Mouse (Mus musculus) adrenal gland, postnatal 10 days (tissue): Measurements from ENCODE around the gene Stoml2. TPM values are rescaled to one million over a fixed set of nuclear protein-coding genes. Genes with fewer than 3 reads are reported as not detected.
A peak's percentile ranks its signal among the peaks of the same experiment; 100 is the strongest.
"Not testable (repeated sequence)": the region's sequence is repeated elsewhere in the genome, so short reads cannot be mapped to it uniquely, and the experiment has no call there.

Source experiments
- DNase-seq: peaks from one replicate; pipeline ENCODE4 v3.0.0; 2021; ENCODE audit warnings: mixed read lengths
- total RNA-seq, 2 experiments: library from RNA; stranded (reverse); gene quantifications; 2 replicates each; pipeline ENCODE4 v1.2.3; 2021

Stoml2 gene
- total RNA-seq, 2 experiments from 2014 or later = 177 to 190 TPM

DNA sequence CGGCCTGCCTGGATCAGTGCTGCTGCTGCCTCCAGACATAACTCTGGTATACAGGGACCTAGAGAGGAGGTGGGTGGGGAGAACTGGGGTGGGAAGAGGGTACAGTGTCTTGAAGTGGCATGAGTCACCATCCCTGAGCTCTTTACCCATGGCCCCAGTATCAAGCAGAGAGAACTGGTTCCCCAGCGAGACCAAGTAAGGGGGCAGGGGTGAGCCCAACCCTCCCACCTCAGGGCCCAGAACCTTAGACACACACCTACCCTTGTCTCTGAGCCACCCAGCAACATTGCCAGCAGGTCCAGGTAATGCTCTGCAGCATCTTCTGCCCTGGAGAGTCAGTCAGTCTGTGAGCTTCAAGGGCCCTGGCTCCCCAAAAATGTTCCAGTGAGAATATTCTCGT is 26.6 kb downstream of the Stoml2 start:
- no peak for DNase-seq

DNA sequence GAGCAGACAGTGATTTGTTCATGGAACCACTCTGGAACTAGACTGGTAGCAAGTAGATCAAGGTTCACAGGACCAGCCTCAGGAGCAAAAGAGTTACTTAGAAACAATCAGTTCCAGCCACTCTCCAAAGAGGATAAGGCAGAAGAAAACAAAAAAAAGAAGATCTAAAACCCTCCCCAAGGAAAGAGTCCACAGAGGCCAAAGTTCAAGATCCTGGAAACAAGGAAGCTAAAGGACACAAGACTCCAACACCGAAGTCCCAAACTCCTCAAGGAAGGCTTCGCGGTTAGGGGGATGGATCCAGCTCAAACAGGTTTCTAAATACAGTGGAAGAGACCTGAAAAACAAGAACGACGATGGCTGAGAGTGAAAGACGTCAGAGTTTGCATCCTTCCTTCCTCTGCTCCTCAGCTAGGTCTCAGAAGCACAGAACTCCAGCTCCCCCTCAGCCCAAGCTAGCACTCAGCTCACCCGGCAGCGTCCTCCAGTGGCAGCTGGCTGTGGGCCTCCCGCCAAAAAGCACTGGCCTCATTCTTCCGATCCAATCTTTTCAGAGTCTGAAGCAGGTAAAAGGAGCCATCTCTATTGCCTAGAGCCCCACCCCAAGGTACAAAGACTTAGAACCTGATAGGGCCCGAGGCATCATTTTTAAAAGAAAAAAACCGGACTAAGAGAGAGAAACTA is 28.6 kb downstream of the Stoml2 start:
- DNase-seq = no peak

DNA sequence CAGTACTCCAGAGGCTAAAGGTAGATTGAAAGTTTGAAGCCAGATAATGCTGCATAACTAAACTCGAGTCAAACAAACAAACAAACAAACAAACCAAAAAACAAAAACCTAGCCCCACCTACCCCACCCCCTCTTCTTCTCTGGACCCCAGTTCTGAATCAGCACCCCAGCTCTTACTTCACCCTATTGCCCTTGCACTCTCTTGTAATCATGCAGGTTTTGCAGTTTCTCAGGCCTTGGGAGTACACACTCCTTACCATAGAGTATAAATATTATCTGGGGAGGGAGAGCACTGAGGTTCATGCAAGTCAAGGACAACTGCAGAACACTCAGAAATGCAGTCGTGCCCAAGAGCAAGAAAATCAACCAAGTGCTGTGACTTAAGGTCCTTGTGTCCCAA is 30.2 kb downstream of the Stoml2 start:
- no peak for DNase-seq

DNA sequence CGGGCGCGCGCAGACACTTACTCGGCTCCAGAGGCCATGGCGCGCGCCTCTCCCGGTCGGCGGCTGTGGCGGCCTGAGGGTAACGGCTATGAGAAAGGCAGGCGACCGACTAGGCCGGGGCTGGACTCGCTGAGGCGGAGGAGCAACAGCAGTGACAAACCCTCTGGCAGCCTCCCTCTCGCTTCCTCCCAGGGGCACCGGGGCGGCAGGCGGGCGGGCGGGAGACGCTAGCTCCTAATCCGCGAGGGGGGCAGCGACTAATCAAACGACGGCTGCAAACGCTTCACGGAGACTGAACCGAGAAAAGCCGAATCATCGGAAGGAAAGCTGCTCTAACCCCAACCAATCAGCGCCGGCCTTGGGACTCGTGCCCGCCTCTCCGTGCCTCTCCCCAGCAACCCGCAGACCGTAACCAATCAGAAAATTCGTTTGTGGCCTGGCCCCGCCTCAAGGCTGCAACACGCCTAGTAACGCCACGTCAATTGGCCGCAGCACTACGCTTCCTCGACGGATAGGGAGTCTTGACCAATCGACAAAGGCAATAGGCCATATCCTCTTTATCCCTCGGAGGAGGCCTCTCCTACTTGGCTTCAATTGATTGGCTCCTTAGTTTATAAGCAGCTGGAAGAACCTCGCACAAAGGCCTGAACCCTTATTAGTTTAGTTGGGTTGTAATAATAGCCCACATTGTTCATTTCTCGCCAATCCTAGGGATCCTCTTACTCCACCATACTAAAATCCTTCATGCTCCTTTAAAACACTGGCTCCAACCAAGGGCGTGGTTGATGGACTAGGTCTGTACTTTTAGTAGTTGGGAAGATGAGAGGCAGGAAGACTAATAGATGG is 31.1 kb downstream of the Stoml2 start, which contains the start of gene Vcp:
Gene Vcp, minus strand, starts transcription at position 367 of the 846 bp plus-strand sequence.
- peak; percentile 99 for DNase-seq

DNA sequence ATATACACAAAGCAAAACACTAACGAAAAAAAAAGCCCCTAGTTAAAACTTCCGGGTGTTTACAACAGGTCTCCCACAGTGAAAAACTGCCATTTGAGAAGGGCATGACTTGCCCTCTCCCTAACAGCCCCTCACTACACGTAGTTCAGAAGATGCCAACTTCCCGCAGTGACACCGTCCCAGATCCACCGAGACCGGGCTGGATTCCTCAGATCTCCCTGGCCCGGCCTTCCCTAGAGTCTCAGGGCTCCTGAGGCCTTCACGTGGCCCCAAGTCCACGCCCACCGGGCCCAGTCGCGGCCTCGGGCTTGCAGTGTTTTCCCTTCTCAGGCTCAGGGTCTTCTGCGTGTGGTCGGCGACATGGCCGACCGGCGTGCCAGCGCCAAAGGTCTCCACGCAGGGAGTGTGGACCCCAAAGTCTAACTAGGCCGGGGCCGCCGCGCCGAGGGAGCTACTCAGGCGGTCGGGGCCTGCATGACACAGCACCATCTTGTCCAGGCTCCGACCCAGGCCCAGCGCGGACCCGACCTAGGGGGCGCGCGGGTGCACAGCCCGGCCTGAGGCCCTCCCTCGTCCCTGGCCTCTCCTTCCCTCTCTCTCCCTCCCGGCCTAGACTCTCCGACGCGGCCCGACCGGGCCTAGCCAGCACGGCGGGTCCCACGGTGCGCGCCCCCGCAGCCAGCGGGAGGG is 31.9 kb downstream of the Stoml2 start:
- DNase-seq = peak; percentile 86

DNA sequence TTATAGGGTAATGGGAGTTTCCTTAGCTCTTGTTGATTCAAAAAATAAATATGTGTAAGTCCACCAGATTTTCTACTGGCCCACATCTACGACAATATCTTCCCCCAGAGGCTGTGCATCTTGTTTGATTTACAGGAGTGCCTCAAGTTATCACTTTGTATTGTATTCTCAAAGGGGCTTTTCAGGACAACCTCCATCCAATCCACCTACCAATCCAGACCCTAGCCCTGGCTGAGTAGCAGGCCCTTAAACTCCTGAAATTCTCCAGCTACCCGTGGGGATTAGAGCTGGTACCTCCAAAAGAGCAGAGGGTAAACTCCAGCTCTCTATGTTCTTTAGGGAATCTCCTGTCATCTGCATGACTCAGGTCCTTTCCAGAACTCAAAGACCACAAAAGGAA is 33.5 kb downstream of the Stoml2 start:
- DNase-seq = no peak

DNA sequence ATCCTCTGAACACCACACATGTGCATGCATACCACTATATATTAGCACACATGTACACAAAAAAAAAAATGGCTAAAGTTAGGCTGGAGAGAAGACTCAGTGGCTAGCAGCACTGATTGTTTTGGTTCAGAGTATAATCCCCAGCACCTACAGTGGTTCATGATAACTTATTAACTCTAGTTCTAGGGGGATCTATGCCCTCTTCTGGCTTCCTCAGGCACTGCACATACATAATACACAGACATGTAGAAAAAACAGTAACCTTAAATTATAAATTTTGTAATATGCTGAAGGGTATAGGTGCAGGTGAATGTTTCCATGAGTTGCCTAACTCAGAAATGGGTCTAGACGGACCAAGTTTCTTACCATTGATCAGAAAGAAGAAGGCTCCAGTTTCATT is 43.2 kb downstream of the Stoml2 start:
- DNase-seq = no peak

DNA sequence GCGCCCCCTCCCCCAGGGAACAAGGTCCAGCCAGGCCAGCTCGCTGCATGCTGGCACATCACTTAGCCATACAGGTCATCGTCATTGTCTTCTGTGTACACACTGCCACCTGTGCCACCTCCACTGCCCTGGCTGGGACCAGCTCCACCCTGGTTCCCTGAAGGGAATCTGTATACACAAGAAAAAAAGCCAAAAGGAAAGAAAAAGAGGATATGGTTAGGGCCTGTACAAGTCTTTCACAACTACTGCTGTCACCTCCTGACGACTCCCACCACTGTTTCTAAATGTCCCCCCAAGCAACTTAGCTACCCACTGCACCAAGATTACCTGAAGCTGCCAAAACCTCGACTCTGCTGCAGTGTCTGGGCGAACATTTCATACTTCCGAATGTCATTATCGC is 51.0 kb downstream of the Stoml2 start:
- not testable (repeated sequence) for DNase-seq

DNA sequence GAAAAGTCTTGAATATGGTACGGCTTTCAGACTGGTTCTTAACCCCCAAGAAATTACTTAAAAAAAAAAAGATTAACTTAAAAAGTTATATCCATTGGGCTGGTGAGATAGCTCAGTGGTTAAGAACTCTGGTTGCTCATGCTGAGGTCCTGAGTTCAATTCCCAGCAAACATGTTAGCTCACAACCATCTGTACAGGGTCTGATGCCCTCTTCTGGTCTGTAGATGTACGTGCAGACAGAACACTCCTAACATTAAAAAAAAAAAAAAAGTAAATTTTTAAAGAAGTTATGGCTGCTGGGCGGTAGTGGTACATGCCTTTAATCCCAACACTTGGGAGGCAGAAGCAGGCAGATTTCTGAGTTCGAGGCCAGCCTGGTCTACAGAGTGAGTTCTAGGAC is 53.4 kb downstream of the Stoml2 start:
- DNase-seq = no peak

Other genes starting within 250 kb of the Stoml2 start
- gene Fam205a1, start 177.8 kb downstream of the Stoml2 start, total RNA-seq = not detected
- not detected for gene Gm12394, start 174.9 kb downstream of the Stoml2 start, total RNA-seq
- not detected for gene Fam205c, start 157.5 kb downstream of the Stoml2 start, total RNA-seq
- gene Phf24, start 115.0 kb downstream of the Stoml2 start, total RNA-seq = 1 to 10 TPM; 2.4 to 6.3 TPM
- 10 to 100 TPM; 19.4 to 20.4 TPM for gene Dnajb5, start 81.9 kb downstream of the Stoml2 start, total RNA-seq
- not detected for gene 1700022I11Rik, start 62.1 kb downstream of the Stoml2 start, total RNA-seq
- 100 to 1,000 TPM; 238 to 252 TPM for gene Vcp, start 31.2 kb downstream of the Stoml2 start, total RNA-seq
- 10 to 100 TPM in 1 of 2 experiments, 1 to 10 TPM in 1; 7.3 to 11.7 TPM for gene Fancg, start 21.2 kb downstream of the Stoml2 start, total RNA-seq
- 10 to 100 TPM; 22.0 to 25.8 TPM for gene Pigo, start 5.9 kb downstream of the Stoml2 start, total RNA-seq
- 10 to 100 TPM; 24.1 to 28.3 TPM for gene Fam214b, start 14.5 kb upstream of the Stoml2 start, total RNA-seq
- 10 to 100 TPM; 10.0 to 13.1 TPM for gene Unc13b, start 27.2 kb upstream of the Stoml2 start, total RNA-seq
- gene Atp8b5, start 235.4 kb upstream of the Stoml2 start, total RNA-seq = under 1 TPM; 0.36 to 0.73 TPM